Mouse (Mus musculus) urinary bladder, adult 18-20 months (tissue): ENCODE results near the gene Mthfsd.

Source experiments
- DNase-seq, 2 experiments: peaks; one replicate each; pipeline ENCODE4 v3.0.0; 2022; ENCODE audit warnings: low spot score in 2 of 2, mixed read lengths in 2 of 2

Gene Mthfsd

GRCm38 (mm10) chr8:121121704-121122103, 13.5 kb upstream of the Mthfsd start:
- DNase-seq = no peak

GRCm38 (mm10) chr8:121120456-121121419, 12.5 kb upstream of the Mthfsd start:
- no peak for DNase-seq

GRCm38 (mm10) chr8:121119635-121120455, 11.7 kb upstream of the Mthfsd start:
- DNase-seq = no peak

- DNase-seq = no peak
Observed at GRCm38 (mm10) chr8:121118634-121119420, 10.6 kb upstream of the Mthfsd start.

- DNase-seq = no peak
Observed at GRCm38 (mm10) chr8:121117906-121118305, 9.7 kb upstream of the Mthfsd start.

- no peak for DNase-seq
Observed at GRCm38 (mm10) chr8:121117186-121117651, 9.0 kb upstream of the Mthfsd start.

GRCm38 (mm10) chr8:121116591-121117185, 8.5 kb upstream of the Mthfsd start:
- DNase-seq = no peak

- DNase-seq = peak; percentile 58 to 81
Observed at GRCm38 (mm10) chr8:121115948-121116347, 7.8 kb upstream of the Mthfsd start, which contains the start of gene Foxc2. Foxc2 (plus strand) TSS chr8:121116171.

GRCm38 (mm10) chr8:121115136-121115535, 6.9 kb upstream of the Mthfsd start:
- DNase-seq = no peak

GRCm38 (mm10) chr8:121113261-121113660, 5.1 kb upstream of the Mthfsd start:
- peak; percentile 94 to 97 for DNase-seq

- no peak for DNase-seq
Observed at GRCm38 (mm10) chr8:121111145-121111907, 3.1 kb upstream of the Mthfsd start.

GRCm38 (mm10) chr8:121108657-121109056, 465 bp upstream of the Mthfsd start:
- no peak for DNase-seq

GRCm38 (mm10) chr8:121104049-121104818, 4.0 kb downstream of the Mthfsd start:
- DNase-seq = peak in 1 of 2 experiments; percentile 63

- DNase-seq = no peak
Observed at GRCm38 (mm10) chr8:121093496-121093895, 14.7 kb downstream of the Mthfsd start.

- peak; percentile 73 to 81 for DNase-seq
Observed at GRCm38 (mm10) chr8:121092627-121093026, 15.6 kb downstream of the Mthfsd start.

- DNase-seq = no peak
Observed at GRCm38 (mm10) chr8:121092141-121092540, 16.1 kb downstream of the Mthfsd start.

GRCm38 (mm10) chr8:121090716-121091115, 17.5 kb downstream of the Mthfsd start:
- DNase-seq = no peak

- DNase-seq = no peak
Observed at GRCm38 (mm10) chr8:121089631-121090380, 18.4 kb downstream of the Mthfsd start.
